In genomic region chr10:79089000-79089399, GRCm38 (mm10) we compare ENCODE assay signal across 22 mouse cellular contexts. TPM values are rescaled to one million over a fixed set of nuclear protein-coding genes. Genes with fewer than 3 reads are reported as not detected.
"Had no signal": no experiment of that assay in that cellular context is flagged by ENCODE, and none has a peak within 500 bp of the region (broad histone marks: within the 10 kb centered on the region; RNA-seq: fewer than 3 reads in every experiment).

No protein-coding gene starts in this region.

- DNase-seq: kidney, adult 8-10 months; kidney, postnatal 25 days; left cerebral cortex, postnatal 4 days; midbrain, embryonic 14.5 days; right cerebral cortex, postnatal 25 days had no signal

- H3K9ac ChIP-seq: limb, embryonic 13.5 days; liver, embryonic 12.5 days; neural tube, embryonic 15.5 days had no signal

- H3K4me2 ChIP-seq: limb, embryonic 13.5 days; liver, embryonic 12.5 days; neural tube, embryonic 15.5 days had no signal

- H3K27ac ChIP-seq: limb, embryonic 13.5 days; liver, embryonic 12.5 days; midbrain, embryonic 10.5 days; neural tube, embryonic 15.5 days had no signal

- H3K27me3 ChIP-seq: limb, embryonic 13.5 days; liver, embryonic 12.5 days; neural tube, embryonic 15.5 days had no signal

- H3K9me3 ChIP-seq: liver, embryonic 12.5 days; neural tube, embryonic 15.5 days had no signal

- H3K4me1 ChIP-seq: limb, embryonic 13.5 days; liver, embryonic 12.5 days; midbrain, embryonic 10.5 days; neural tube, embryonic 15.5 days had no signal

- H3K4me3 ChIP-seq: limb, embryonic 13.5 days; liver, embryonic 12.5 days; midbrain, embryonic 10.5 days; myocyte; neural tube, embryonic 15.5 days had no signal

- ATAC-seq: inflammation-experienced regulatory T-cells, adult 6 months; intestine, postnatal 0 days; liver, embryonic 12.5 days had no signal

RNA-seq across cellular contexts. Expression of gene Vmn2r80, which starts 59.6 kb away (rescaled TPM):
- total RNA-seq: layer of hippocampus, adult 18-20 months; layer of hippocampus, postnatal 10 days; left cerebral cortex, adult 18-20 months; left cerebral cortex, postnatal 10 days; left cerebral cortex, postnatal 4 days; megakaryocyte, adult 5-6 weeks had no signal
- polyA plus RNA-seq: inflammation-experienced regulatory T-cells, adult 6 months; intestine, postnatal 0 days; kidney, embryonic 16.5 days; limb, embryonic 13.5 days; liver, embryonic 12.5 days; liver, embryonic 16.5 days; midbrain, embryonic 10.5 days; midbrain, embryonic 14.5 days; myocyte; neural tube, embryonic 11.5 days; neural tube, embryonic 15.5 days; small intestine, adult 2 months; stomach, embryonic 14.5 days had no signal
